Mouse (Mus musculus): ENCODE results near the gene Fam129c.

Fam129c gene

GRCm38 (mm10) chr8:71574426-71574825 is 23.0 kb upstream of the Fam129c start:
- DNase-seq (ENCODE audit: low spot score), result peak; percentile 44

- DNase-seq (ENCODE audit: low spot score), result no peak
These were observed 22.4 kb upstream of the Fam129c start for GRCm38 (mm10) chr8:71575020-71575419.

- DNase-seq (ENCODE audit: low spot score), result no peak
These were observed 19.5 kb upstream of the Fam129c start for GRCm38 (mm10) chr8:71577856-71578387.

- no peak for DNase-seq (ENCODE audit: low spot score)
These were observed 18.4 kb upstream of the Fam129c start for GRCm38 (mm10) chr8:71579009-71579408.

GRCm38 (mm10) chr8:71579476-71579875 is 18.0 kb upstream of the Fam129c start:
- DNase-seq (ENCODE audit: low spot score), result no peak

- peak; percentile 78 for DNase-seq (ENCODE audit: low spot score)
These were observed 17.2 kb upstream of the Fam129c start for GRCm38 (mm10) chr8:71580201-71580600.

GRCm38 (mm10) chr8:71586891-71587290 is 10.6 kb upstream of the Fam129c start:
- DNase-seq (ENCODE audit: low spot score), result no peak

GRCm38 (mm10) chr8:71588762-71589161 is 8.7 kb upstream of the Fam129c start:
- no peak for DNase-seq (ENCODE audit: low spot score)

GRCm38 (mm10) chr8:71591017-71591416 is 6.4 kb upstream of the Fam129c start:
- DNase-seq (ENCODE audit: low spot score), result no peak

- peak; percentile 98 for DNase-seq (ENCODE audit: low spot score)
These were observed 5.7 kb upstream of the Fam129c start, which contains the start of gene Pgls for GRCm38 (mm10) chr8:71591471-71592373. Gene Pgls (plus strand): TSS chr8:71592176.

- DNase-seq (ENCODE audit: low spot score), result peak; percentile 79
These were observed 4.9 kb upstream of the Fam129c start for GRCm38 (mm10) chr8:71592374-71593170.

- DNase-seq (ENCODE audit: low spot score), result no peak
These were observed 3.7 kb upstream of the Fam129c start for GRCm38 (mm10) chr8:71593556-71594323.

GRCm38 (mm10) chr8:71594324-71594722 is 3.1 kb upstream of the Fam129c start:
- no peak for DNase-seq (ENCODE audit: low spot score)

GRCm38 (mm10) chr8:71595862-71596261 is 1.6 kb upstream of the Fam129c start:
- DNase-seq (ENCODE audit: low spot score), result peak; percentile 80

- no peak for DNase-seq (ENCODE audit: low spot score)
These were observed 1.1 kb upstream of the Fam129c start for GRCm38 (mm10) chr8:71596384-71596783.

GRCm38 (mm10) chr8:71596798-71597197 is 650 bp upstream of the Fam129c start:
- DNase-seq (ENCODE audit: low spot score), result no peak

- DNase-seq (ENCODE audit: low spot score), result no peak
These were observed 927 bp downstream of the Fam129c start for GRCm38 (mm10) chr8:71598375-71598774.

- DNase-seq (ENCODE audit: low spot score), result no peak
These were observed 1.4 kb downstream of the Fam129c start for GRCm38 (mm10) chr8:71598841-71599240.

- DNase-seq (ENCODE audit: low spot score), result no peak
These were observed 4.7 kb downstream of the Fam129c start for GRCm38 (mm10) chr8:71601939-71602665.

- no peak for DNase-seq (ENCODE audit: low spot score)
These were observed 5.4 kb downstream of the Fam129c start for GRCm38 (mm10) chr8:71602666-71603334.

- DNase-seq (ENCODE audit: low spot score), result no peak
These were observed 6.6 kb downstream of the Fam129c start for GRCm38 (mm10) chr8:71604021-71604420.

Measured in MN1 (cell line).